Mouse (Mus musculus): ENCODE measurements around the gene Nkx6-2.

DNA sequence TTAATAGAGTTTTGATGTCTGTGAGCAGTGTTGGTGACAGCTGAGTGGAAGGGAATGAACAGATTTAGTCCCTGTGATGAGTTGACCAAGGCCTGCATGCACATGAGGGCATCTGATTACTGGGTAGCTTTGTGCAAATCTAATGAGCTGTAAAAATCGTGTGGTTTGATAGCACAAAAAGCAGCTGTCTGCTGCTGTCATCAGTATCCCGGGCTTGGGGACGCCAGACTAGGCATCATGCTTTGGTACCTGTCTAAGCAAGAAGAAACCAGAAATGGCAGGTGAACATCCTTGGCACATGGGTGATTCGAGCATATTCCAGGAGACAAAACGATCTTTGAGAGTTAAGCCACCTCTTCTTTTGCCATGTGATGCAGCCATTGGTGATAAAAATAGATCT, 26.3 kb downstream of the Nkx6-2 start:
- TF ChIP-seq CTCF (IDR thresholded peaks at IDR 0.05; ENCODE audit: low read depth, low read length) (no peak), EP300 (IDR thresholded peaks at IDR 0.05; ENCODE audit: insufficient read depth, low read depth, low read length) (no peak)
